ENCODE assay signal across 8 mouse cellular contexts in genomic region chr3:88502641-88503504, GRCm38 (mm10). TPM values are rescaled to one million over a fixed set of nuclear protein-coding genes. Genes with fewer than 3 reads are reported as not detected.
DNase-seq lines count a peak whose midpoint lies in the region; ATAC-seq and TF ChIP-seq lines count a peak whose summit lies in the region.

No protein-coding gene starts in this region.

- H3K9ac ChIP-seq in lung, embryonic 14.5 days, result peak overlapping the region; percentile 75

- peak; percentile 94 for DNase-seq in R1 (ENCODE audit: low read depth, low spot score)
- peak; percentile 95 for DNase-seq in cerebellum, adult 9-10 months
- peak; percentile 83 for DNase-seq in layer of hippocampus, adult 9-10 months (ENCODE audit: low spot score)
- DNase-seq in lung, embryonic 14.5 days, result peak; percentile 88
- peak; percentile 86 for DNase-seq in ovary, adult 18-20 months (ENCODE audit: low spot score)
- DNase-seq in urinary bladder, adult 18-20 months (ENCODE audit: low spot score in 2 of 2), result peak; percentile 78 to 91

- H3K9me3 ChIP-seq in lung, embryonic 14.5 days (ENCODE audit: low read depth, low read length), result no peaks in the 10 kb centered on the region

- peak overlapping the region; percentile 100 for H3K4me2 ChIP-seq in lung, embryonic 14.5 days

- ATAC-seq in frontal cortex, adult (ENCODE audit: low TSS enrichment), result peak; percentile 89
- peak; percentile 78 to 85 for ATAC-seq in hematopoietic stem cell, adult 5-6 weeks (replicated peaks in 1 of 2; ENCODE audit: insufficient read depth in 1 of 2, low FRiP score in 2 of 2, low TSS enrichment in 1 of 2, low read depth in 1 of 2, poor library complexity in 2 of 2, severe bottlenecking in 2 of 2)
- ATAC-seq in lung, embryonic 14.5 days (ENCODE audit: insufficient read depth), result peak; percentile 95

- H3K27me3 ChIP-seq in lung, embryonic 14.5 days (ENCODE audit: insufficient read depth, low read length), result no peaks in the 10 kb centered on the region

- no peak for TF ChIP-seq CTCF in lung, embryonic 14.5 days (IDR thresholded peaks at IDR 0.05; ENCODE audit: low read depth)

- WGBS in lung, embryonic 14.5 days, result 1% methylated on average over 55 of the region's 55 CpGs

- H3K4me1 ChIP-seq in lung, embryonic 14.5 days (ENCODE audit: insufficient read depth), result peaks cover 9% of the 10 kb centered on the region; the same call in 1 of the 2 replicates

- peak overlapping the region; percentile 82; the same call in 1 of the 2 replicates for H3K27ac ChIP-seq in lung, embryonic 14.5 days (ENCODE audit: low read depth)

- H3K4me3 ChIP-seq in lung, embryonic 14.5 days (ENCODE audit: low read depth, low read length), result peak overlapping the region; percentile 76

- 0 out of 2 replicates have a peak, but pooled peaks cover 5% of the 10 kb centered on the region for H3K36me3 ChIP-seq in lung, embryonic 14.5 days (ENCODE audit: insufficient read depth)

RNA-seq across cellular contexts. Expression of gene Lmna, which starts 6.9 kb away (rescaled TPM):
- total RNA-seq in hematopoietic stem cell, adult 5-6 weeks (2017), result 7.1 and 21.5 TPM in 2 replicates
- 70.0 TPM in 2 replicates for polyA plus RNA-seq in lung, embryonic 14.5 days (2014; fragmentation: Nextera tagmentation; extraction: Ambion mirVana)

RNA-seq across cellular contexts. Expression of gene Mex3a, which starts 29.3 kb away (rescaled TPM):
- 17.8 and 18.9 TPM in 2 replicates for total RNA-seq in hematopoietic stem cell, adult 5-6 weeks (2017)
- 25.0 and 25.4 TPM in 2 replicates for polyA plus RNA-seq in lung, embryonic 14.5 days (2014; fragmentation: Nextera tagmentation; extraction: Ambion mirVana)

RNA-seq across cellular contexts. Expression of gene Sema4a, which starts 41.9 kb away (rescaled TPM):
- 4.3 and 18.6 TPM in 2 replicates for total RNA-seq in hematopoietic stem cell, adult 5-6 weeks (2017)
- 2.8 TPM in 2 replicates for polyA plus RNA-seq in lung, embryonic 14.5 days (2014; fragmentation: Nextera tagmentation; extraction: Ambion mirVana)

RNA-seq across cellular contexts. Expression of gene Rab25, which starts 45.2 kb away (rescaled TPM):
- not detected in 2 replicates for total RNA-seq in hematopoietic stem cell, adult 5-6 weeks (2017)
- polyA plus RNA-seq in lung, embryonic 14.5 days (2014; fragmentation: Nextera tagmentation; extraction: Ambion mirVana), result 21.3 and 22.1 TPM in 2 replicates

RNA-seq across cellular contexts. Expression of gene Lamtor2, which starts 50.0 kb away (rescaled TPM):
- total RNA-seq in hematopoietic stem cell, adult 5-6 weeks (2017), result 51.2 and 54.4 TPM in 2 replicates
- polyA plus RNA-seq in lung, embryonic 14.5 days (2014; fragmentation: Nextera tagmentation; extraction: Ambion mirVana), result 77.6 and 93.9 TPM in 2 replicates

Comparison
In these comparisons a context has a peak if more than half of its experiments do, and no peak if none do; other contexts are left out.
1. Peak in every context shown above with its lines: DNase-seq, ATAC-seq, H3K4me3 ChIP-seq and H3K27ac ChIP-seq.